Mouse (Mus musculus) C2C12 (cell line): Measurements from ENCODE around the gene Inpp5k.

Source experiments
- CEBPB ChIP-seq: IDR thresholded peaks from one replicate; pipeline ENCODE4 v1.6.1; 2011; ENCODE audit warnings: low read depth, mild to moderate bottlenecking, control low read depth, moderate library complexity
- CTCF ChIP-seq: IDR thresholded peaks from one replicate; pipeline ENCODE4 v1.5.1; 2011; ENCODE audit not compliant: control insufficient read depth, insufficient read depth, insufficient read length
- FOSL1 ChIP-seq: IDR thresholded peaks from one replicate; pipeline ENCODE4 v1.8.0; 2011; ENCODE audit warnings: mild to moderate bottlenecking, low read length; ENCODE audit not compliant: poor library complexity, insufficient read depth, severe bottlenecking
- MAX ChIP-seq: IDR thresholded peaks from one replicate; pipeline ENCODE4 v1.6.1; 2011; ENCODE audit warnings: mild to moderate bottlenecking, control low read depth
- MYOD1 ChIP-seq: IDR thresholded peaks from one replicate; pipeline ENCODE4 v1.6.1; 2011; ENCODE audit warnings: low read depth; ENCODE audit not compliant: control insufficient read depth, insufficient read length
- MYOG ChIP-seq: IDR thresholded peaks from one replicate; pipeline ENCODE4 v1.6.1; 2011; ENCODE audit not compliant: control insufficient read depth, insufficient read length; ENCODE audit errors: extremely low read depth
- USF1 ChIP-seq: IDR thresholded peaks from one replicate; pipeline ENCODE4 v1.6.1; 2011; ENCODE audit warnings: low read depth, mild to moderate bottlenecking, control low read depth, moderate library complexity

- TF ChIP-seq CTCF (no peak), FOSL1 (no peak), MYOG (no peak), MYOD1 (no peak), CEBPB (no peak), MAX (no peak), USF1 (no peak)
These were observed 20.2 kb downstream of the Inpp5k start for GRCm38 (mm10) chr11:75650958-75651425.
